Mouse (Mus musculus) T-helper 17 cell (primary cell): ENCODE results near the gene Atg10.
"Not testable (repeated sequence)": the region's sequence is repeated elsewhere in the genome, so short reads cannot be mapped to it uniquely, and the experiment has no call there.

Source experiments
- in situ Hi-C, 2 experiments: fragments of 300-600 bp; cut with MboI, MseI; formaldehyde crosslinking; loops; 1 replicate in 1 of 2; 2 replicates in 1 of 2; pipeline ENCODE4 v1.15.1; 2025; ENCODE audit warnings: high pct_unique_total_duplicates in 2 of 2

Atg10 gene

DNA sequence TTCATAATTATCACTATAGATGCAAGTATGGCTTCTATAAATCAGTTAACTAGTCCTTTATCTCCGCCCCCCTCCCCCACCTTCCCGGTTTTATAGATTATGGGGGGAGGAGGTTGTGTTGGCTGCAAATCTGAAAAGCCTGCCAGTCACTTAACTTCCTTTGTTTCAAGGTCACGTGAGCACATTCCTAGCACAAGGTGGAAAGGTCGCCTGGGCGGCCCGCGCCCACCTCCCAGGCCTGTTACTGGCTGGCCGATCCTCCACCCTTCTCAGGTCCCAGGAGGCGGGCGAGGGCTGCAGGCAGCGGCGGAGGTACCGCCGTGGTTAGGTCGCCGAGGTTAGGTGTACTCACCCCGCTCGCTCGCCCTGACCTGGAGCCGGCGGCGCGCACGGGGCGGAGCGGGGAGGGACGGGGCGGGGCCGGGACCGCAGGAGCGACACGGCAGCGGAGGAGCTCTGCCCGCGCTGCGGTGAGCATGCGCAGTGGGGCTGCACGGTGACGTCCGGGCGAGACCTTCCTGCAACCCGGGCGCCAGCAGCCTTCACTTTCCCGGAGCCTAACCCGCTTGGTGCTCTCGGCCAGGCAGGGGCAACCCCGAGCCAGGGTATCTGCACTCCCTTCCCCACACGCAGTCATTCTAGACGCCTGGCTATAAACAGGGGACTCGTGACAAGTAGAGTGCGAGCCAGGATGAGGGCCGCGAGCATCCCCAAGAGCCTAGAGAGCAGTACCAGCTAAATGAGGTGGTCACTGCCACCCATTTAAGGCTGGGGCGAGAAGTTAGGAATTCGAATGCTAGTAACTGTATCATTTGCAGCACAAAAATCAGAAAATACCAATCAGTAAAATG is at the start of gene Atg10:
Gene Atg10 (minus strand): TSS at position 382 of the 851 bp plus-strand sequence.
- in situ Hi-C loops: no loop called here

DNA sequence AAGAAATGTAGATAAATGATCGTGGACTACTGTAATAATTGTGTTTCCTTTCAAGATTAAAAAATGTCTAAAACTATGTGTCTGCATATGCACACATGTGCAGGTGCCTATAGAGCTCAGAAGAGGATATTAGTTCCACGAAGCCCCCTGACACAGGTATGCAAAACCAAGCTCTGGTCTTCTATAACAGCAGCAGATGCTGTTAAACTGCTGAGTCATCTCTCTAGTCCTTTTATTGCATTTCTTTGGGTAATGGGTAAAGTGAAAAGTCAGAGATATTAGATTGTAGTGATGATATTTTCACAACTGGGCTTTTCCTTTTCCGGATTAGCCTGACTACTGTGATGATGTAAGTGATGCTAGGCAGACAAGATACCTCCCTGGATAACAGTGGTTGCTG is 28.6 kb upstream of the Atg10 start:
- in situ Hi-C loops: no loop called here

GRCm38 (mm10) chr13:91251636-91252035 is 27.9 kb upstream of the Atg10 start:
- in situ Hi-C loops: no loop called here

DNA sequence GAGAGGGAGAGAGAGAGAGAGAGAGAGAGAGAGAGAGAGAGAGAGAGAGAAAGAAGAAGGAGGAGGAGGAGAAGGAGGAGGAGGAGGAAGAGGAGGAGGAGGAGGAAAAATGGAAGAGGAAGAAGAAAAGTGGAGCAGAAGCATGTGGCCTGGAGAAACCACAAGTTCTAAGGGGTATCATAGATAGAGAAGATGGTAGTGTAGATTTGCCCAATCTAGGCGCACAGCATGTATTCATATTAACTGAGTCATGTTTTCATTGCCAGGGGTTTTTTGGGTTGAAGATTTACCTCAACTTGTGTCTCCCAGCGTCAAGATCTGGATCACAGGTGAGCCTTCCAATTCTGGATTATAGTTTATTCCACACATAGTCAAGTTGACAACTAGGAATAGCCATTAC is 26.3 kb upstream of the Atg10 start:
- in situ Hi-C loops: not testable (repeated sequence)

DNA sequence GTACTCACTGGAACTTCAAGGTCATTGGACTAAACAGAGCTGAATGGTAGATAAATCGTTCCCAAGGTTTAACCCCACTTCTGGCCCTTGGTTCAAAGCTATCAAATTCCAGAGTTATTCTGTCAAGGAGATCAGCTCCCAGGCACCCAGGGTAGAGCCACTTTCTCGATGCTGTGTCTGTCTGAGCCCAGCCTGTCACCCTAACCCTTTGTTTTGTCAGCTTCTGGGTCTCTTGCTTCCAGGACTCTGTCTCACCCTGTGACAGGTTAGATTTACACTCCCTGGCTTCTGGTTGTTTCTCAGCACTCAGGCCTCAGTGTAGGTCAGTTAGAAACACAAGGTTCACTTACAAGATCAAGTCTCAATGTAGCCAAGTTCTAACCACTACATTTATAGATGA is 22.7 kb upstream of the Atg10 start:
- in situ Hi-C loops: no loop called here

GRCm38 (mm10) chr13:91237976-91238375 is 14.2 kb upstream of the Atg10 start:
- in situ Hi-C loops: loop anchor here in 1 of 2 experiments (10.0 kb wide), 1 partner anchor 1883 kb away; no protein-coding TSS in a partner anchor

DNA sequence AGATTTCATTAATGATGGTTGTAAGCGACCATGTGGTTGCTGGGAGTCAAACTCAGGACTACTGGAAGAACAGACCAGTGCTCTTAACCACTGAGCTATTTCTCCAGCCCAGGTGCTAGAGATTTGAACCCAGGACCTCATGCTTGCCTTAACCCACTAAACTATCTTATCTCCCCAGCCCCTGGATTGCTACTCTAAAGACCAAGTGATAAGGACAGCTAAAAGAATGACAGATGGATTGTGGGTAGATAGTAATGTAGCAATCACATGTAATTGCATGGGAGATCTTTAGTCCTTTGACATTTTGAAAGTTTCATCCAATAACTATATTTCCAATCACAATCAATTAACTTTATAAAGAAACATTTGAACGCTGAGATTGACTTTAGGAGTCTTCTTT is 13.1 kb upstream of the Atg10 start:
- in situ Hi-C loops: loop anchor here in 1 of 2 experiments (10.0 kb wide), 1 partner anchor 1882 kb away; no protein-coding TSS in a partner anchor

DNA sequence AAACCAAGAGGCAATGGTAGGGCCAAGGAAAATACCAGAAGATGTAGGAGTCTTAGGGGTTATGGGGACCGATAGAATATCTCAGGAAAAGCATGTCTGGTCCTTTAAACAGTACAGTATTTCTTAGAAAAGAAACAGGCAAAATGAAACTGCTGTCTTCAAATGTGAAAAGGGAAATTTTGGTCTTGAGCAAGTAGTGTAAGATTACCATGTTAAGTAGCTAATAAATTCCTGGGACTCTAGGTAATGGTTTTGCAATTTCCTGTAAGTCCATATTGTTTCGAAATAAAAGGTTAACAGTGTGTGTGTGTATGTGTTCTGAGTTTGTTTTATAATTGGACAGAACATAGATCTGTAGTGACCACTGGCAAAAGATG is 658 bp upstream of the Atg10 start:
- in situ Hi-C loops: no loop called here

- in situ Hi-C loops: no loop called here
These were observed 705 bp downstream of the Atg10 start for GRCm38 (mm10) chr13:91223063-91223462.

- in situ Hi-C loops: no loop called here
These were observed 2.1 kb downstream of the Atg10 start for GRCm38 (mm10) chr13:91221696-91222095.

GRCm38 (mm10) chr13:91217691-91218090 is 6.1 kb downstream of the Atg10 start:
- in situ Hi-C loops: no loop called here

DNA sequence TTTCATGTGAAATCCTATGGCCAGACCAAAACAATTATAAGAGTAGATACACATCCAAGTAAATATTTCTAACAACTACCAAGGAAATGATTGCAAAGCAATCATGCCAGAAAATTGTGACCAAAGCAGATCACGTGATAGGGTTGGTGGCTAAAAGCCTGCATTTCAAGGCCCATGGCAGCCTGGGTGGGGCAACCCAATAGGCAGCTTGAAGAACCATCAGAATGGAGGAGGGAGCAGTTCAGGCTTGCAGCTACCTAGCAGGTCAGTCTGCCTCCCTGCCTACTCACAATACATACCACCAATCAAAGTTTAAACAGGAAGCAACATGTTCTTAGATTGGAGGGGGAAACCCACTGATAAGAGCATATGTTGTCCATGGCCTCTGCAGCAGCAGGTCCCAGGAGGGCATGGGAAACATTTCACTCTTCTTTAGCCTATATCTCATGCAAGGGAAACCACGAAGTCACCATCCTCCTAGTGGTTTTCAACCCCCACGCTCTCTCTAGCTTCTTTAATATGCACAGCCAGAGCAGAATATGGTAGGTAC is 7.0 kb downstream of the Atg10 start:
- in situ Hi-C loops: no loop called here

DNA sequence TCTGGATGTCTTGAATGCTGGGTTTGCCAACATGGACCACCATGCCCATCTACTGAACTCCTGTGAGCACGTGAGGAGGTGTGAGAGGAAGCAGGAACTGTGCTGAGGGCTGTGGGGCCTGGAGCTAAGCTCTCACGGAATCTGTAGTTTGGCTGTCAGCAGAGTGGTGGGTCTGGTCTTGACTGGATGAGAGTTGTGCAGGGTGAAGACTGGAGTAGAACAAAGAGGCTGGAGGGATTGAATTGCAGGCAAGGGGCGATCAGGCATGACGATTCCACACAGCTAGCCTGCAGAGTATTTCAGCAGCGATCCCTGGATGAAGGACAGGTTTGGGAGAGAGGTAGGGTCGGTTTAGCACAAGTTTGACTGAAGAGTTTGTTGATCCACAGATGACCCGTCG is 10.8 kb downstream of the Atg10 start:
- in situ Hi-C loops: no loop called here

- in situ Hi-C loops: no loop called here
These were observed 17.5 kb downstream of the Atg10 start for GRCm38 (mm10) chr13:91206237-91206636.

GRCm38 (mm10) chr13:91202564-91202963 is 21.2 kb downstream of the Atg10 start:
- in situ Hi-C loops: no loop called here

GRCm38 (mm10) chr13:91187378-91188234 is 36.2 kb downstream of the Atg10 start:
- in situ Hi-C loops: no loop called here

DNA sequence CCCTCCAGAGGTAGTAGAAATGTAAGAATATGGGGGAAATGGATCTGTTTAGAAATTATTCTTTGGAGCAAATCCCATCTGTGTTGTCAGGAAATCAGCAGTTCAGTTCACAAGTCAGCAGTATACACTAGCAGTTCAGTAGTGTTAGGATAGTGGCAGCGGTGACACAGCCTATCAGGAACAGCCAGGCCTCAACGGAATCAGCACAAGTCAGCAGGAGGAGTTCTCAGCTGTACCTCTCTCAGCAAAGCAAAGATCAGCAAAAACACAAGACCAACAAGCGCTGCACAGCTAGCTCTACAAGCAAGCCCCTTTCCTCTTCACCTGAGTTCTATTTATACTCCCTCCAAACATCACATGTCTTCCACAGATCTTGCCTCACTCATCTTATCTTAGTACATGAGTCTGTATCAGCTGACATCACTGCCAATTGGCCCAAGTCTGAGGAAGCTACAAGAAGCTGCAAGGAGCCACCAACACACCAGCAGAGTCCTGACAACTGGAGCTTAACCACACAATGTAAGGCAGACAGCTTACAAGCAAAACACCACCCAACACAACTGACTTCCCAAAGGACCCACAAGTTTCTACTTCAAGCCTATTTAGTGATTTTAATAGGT is 38.4 kb downstream of the Atg10 start:
- in situ Hi-C loops: no loop called here

GRCm38 (mm10) chr13:91184226-91184625 is 39.5 kb downstream of the Atg10 start:
- in situ Hi-C loops: no loop called here

GRCm38 (mm10) chr13:91180364-91180763 is 43.4 kb downstream of the Atg10 start:
- in situ Hi-C loops: no loop called here

DNA sequence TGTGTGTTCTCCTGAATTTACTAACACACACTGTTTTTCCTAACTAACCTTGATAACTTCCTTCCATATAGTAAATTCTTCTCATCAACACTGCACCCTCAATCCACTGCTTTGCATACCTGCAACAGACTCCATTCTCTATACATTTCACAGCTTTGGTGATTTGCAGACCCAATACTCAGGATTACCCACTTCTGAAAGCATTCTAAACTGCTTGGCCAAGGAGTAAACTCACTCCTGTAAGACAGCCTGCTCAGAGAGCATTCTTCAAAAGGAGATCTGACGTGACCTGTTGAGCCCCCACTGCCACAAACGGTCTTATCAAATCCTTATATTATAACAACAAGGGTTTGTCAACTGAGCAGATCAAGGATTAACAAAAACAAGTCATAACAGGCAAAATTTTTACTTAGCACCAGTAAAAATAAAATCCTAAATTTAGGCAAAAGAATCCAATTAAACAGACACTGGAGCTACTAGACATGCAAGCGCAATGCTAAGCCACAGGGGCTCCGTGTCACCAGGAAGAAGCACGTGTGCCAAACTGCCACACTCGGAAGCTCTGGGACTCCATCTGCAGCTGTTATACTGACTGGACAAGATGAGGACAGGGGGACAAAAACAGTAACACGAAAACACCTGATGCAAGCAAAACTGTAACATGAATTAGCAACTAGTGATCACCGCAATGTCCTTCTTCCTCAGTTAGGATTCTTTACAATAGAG is 44.4 kb downstream of the Atg10 start:
- in situ Hi-C loops: no loop called here
